Mouse (Mus musculus) C2C12 (cell line): Measurements from ENCODE around the gene Uvrag.

Experiments used
- CEBPB ChIP-seq: IDR thresholded peaks from one replicate; pipeline ENCODE4 v1.6.1; 2011; ENCODE audit warnings: low read depth, mild to moderate bottlenecking, control low read depth, moderate library complexity
- CTCF ChIP-seq: IDR thresholded peaks from one replicate; pipeline ENCODE4 v1.5.1; 2011; ENCODE audit not compliant: control insufficient read depth, insufficient read depth, insufficient read length
- MYOD1 ChIP-seq: IDR thresholded peaks from one replicate; pipeline ENCODE4 v1.6.1; 2011; ENCODE audit warnings: low read depth; ENCODE audit not compliant: control insufficient read depth, insufficient read length
- MYOG ChIP-seq: IDR thresholded peaks from one replicate; pipeline ENCODE4 v1.6.1; 2011; ENCODE audit not compliant: control insufficient read depth, insufficient read length; ENCODE audit errors: extremely low read depth
- USF1 ChIP-seq: IDR thresholded peaks from one replicate; pipeline ENCODE4 v1.6.1; 2011; ENCODE audit warnings: low read depth, mild to moderate bottlenecking, control low read depth, moderate library complexity

GRCm38 (mm10) chr7:98843649-98844048, 297.3 kb downstream of the Uvrag start:
- TF ChIP-seq USF1 (no peak), CTCF (no peak), MYOG (no peak), MYOD1 (no peak), CEBPB (no peak)
